Mouse (Mus musculus) hindbrain, embryonic 10.5 days (tissue): ENCODE measurements around the gene Tfeb. TPM values are rescaled to one million over a fixed set of nuclear protein-coding genes. Genes with fewer than 3 reads are reported as not detected.

ENCODE experiments used
- DNase-seq: peaks from one replicate; pipeline ENCODE4 v3.0.0-alpha.2; 2017; ENCODE audit warnings: low spot score
- H3K27ac ChIP-seq: fragments of 300-500 bp; sonication (generic); 2 replicates; pipeline ENCODE4 v1.5.1; 2016; ENCODE audit warnings: mild to moderate bottlenecking, moderate library complexity
- H3K27me3 ChIP-seq: fragments of 300-500 bp; sonication (generic); 2 replicates; pipeline ENCODE4 v1.6.1; 2016; ENCODE audit warnings: mild to moderate bottlenecking; ENCODE audit not compliant: poor library complexity, insufficient read depth, severe bottlenecking
- H3K36me3 ChIP-seq: fragments of 300-500 bp; sonication (generic); 2 replicates; pipeline ENCODE4 v1.6.1; 2016; ENCODE audit warnings: mild to moderate bottlenecking, moderate library complexity
- H3K4me1 ChIP-seq: fragments of 300-500 bp; sonication (generic); replicated peaks from 2 replicates; pipeline ENCODE4 v1.6.1; 2016; ENCODE audit warnings: mild to moderate bottlenecking
- H3K4me3 ChIP-seq: fragments of 300-500 bp; sonication (generic); 2 replicates; pipeline ENCODE4 v1.5.1; 2016; ENCODE audit warnings: mild to moderate bottlenecking, moderate library complexity
- H3K9me3 ChIP-seq: fragments of 300-500 bp; sonication (generic); 2 replicates; pipeline ENCODE4 v1.6.1; 2016; ENCODE audit warnings: mild to moderate bottlenecking, moderate library complexity
- WGBS: fragments of 180-500 bp; shearing (Covaris S2); methylation state at CpG from one replicate; pipeline ENCODE4 v1.1.7; 2016; 5-methylcytosine and 5-hydroxymethylcytosine counted together
- polyA plus RNA-seq: library from polyadenylated mRNA; unstranded; fragments of >200 nt; fragmentation: Nextera tagmentation; extraction: Ambion mirVana; gene quantifications from 2 replicates; pipeline ENCODE4 v1.2.1, GENCODE M21; 2016

Tfeb gene
- polyA plus RNA-seq, 1 experiment from 2014 or later = 3.7 TPM

- Histone ChIP-seq H3K4me3 (no peak overlapping the region), H3K27ac (peak overlapping the region; percentile 77; the same call in 1 of the 2 replicates), H3K9me3 (no peaks in the 10 kb centered on the region), H3K4me1 (peaks cover 58% of the 10 kb centered on the region), H3K27me3 (0 out of 2 replicates have a peak, but pooled peaks cover 4% of the 10 kb centered on the region), H3K36me3 (peaks cover 22% of the 10 kb centered on the region)
- DNase-seq = no peak
- 88% methylated on average over 6 of the region's 6 CpGs for WGBS
Observed at GRCm38 (mm10) chr17:47812200-47812599, 75.4 kb downstream of the Tfeb start.

- H3K4me3 ChIP-seq = no peak overlapping the region
- 58% methylated on average over 5 of the region's 5 CpGs for WGBS
- 0 out of 2 replicates have a peak, but pooled peaks cover 4% of the 10 kb centered on the region for H3K27me3 ChIP-seq
- H3K4me1 ChIP-seq = peaks cover 58% of the 10 kb centered on the region
- peak overlapping the region; percentile 77 for H3K27ac ChIP-seq
- peaks cover 36% of the 10 kb centered on the region for H3K36me3 ChIP-seq
- no peaks in the 10 kb centered on the region for H3K9me3 ChIP-seq
- peak; percentile 29 for DNase-seq
Observed at GRCm38 (mm10) chr17:47813616-47814015, 76.8 kb downstream of the Tfeb start.

GRCm38 (mm10) chr17:47814496-47814895, 77.7 kb downstream of the Tfeb start:
- Histone ChIP-seq H3K9me3 (no peaks in the 10 kb centered on the region), H3K36me3 (peaks cover 45% of the 10 kb centered on the region), H3K4me1 (peaks cover 56% of the 10 kb centered on the region), H3K27me3 (0 out of 2 replicates have a peak, but pooled peaks cover 4% of the 10 kb centered on the region), H3K4me3 (no peak overlapping the region), H3K27ac (peak overlapping the region; percentile 77)
- WGBS = 29% methylated on average over 6 of the region's 6 CpGs
- DNase-seq = peak; percentile 52

GRCm38 (mm10) chr17:47815446-47815845, 78.6 kb downstream of the Tfeb start:
- no peak for DNase-seq
- Histone ChIP-seq H3K36me3 (peaks cover 53% of the 10 kb centered on the region), H3K27me3 (0 out of 2 replicates have a peak, but pooled peaks cover 4% of the 10 kb centered on the region), H3K9me3 (no peaks in the 10 kb centered on the region), H3K27ac (peak overlapping the region; percentile 35; the same call in 1 of the 2 replicates), H3K4me3 (no peak overlapping the region), H3K4me1 (peaks cover 53% of the 10 kb centered on the region)
- 54% methylated on average over 10 of the region's 10 CpGs for WGBS

- no peak for DNase-seq
- H3K27me3 ChIP-seq = 0 out of 2 replicates have a peak, but pooled peaks cover 2% of the 10 kb centered on the region
- peaks cover 51% of the 10 kb centered on the region for H3K4me1 ChIP-seq
- no peaks in the 10 kb centered on the region for H3K9me3 ChIP-seq
- no peak overlapping the region for H3K4me3 ChIP-seq
- H3K27ac ChIP-seq = no peak overlapping the region
- H3K36me3 ChIP-seq = peaks cover 73% of the 10 kb centered on the region
- WGBS = 84% methylated on average over 13 of the region's 13 CpGs
Observed at GRCm38 (mm10) chr17:47818038-47818725, 81.4 kb downstream of the Tfeb start.

GRCm38 (mm10) chr17:47821339-47821738, 84.5 kb downstream of the Tfeb start:
- H3K9me3 ChIP-seq = no peaks in the 10 kb centered on the region
- H3K4me3 ChIP-seq = no peak overlapping the region
- H3K4me1 ChIP-seq = peaks cover 27% of the 10 kb centered on the region
- 75% methylated on average over 8 of the region's 8 CpGs for WGBS
- peaks cover 72% of the 10 kb centered on the region for H3K36me3 ChIP-seq
- no peaks in the 10 kb centered on the region for H3K27me3 ChIP-seq
- H3K27ac ChIP-seq = peak overlapping the region; percentile 66
- no peak for DNase-seq

- peaks cover 64% of the 10 kb centered on the region for H3K27me3 ChIP-seq
- DNase-seq = peak; percentile 69
- peaks cover 5% of the 10 kb centered on the region; the same call in 1 of the 2 replicates for H3K9me3 ChIP-seq
- WGBS = 5% methylated on average over 9 of the region's 9 CpGs
- H3K4me1 ChIP-seq = peaks cover 65% of the 10 kb centered on the region
- peak overlapping the region; percentile 76 for H3K4me3 ChIP-seq
- peaks cover 26% of the 10 kb centered on the region for H3K36me3 ChIP-seq
- H3K27ac ChIP-seq = peak overlapping the region; percentile 92
Observed at GRCm38 (mm10) chr17:47831161-47831560, 94.3 kb downstream of the Tfeb start.

- Histone ChIP-seq H3K27ac (peak overlapping the region; percentile 92), H3K4me1 (peaks cover 65% of the 10 kb centered on the region), H3K9me3 (peaks cover 4% of the 10 kb centered on the region; the same call in 1 of the 2 replicates), H3K36me3 (peaks cover 25% of the 10 kb centered on the region), H3K27me3 (peaks cover 70% of the 10 kb centered on the region), H3K4me3 (peak overlapping the region; percentile 76)
- WGBS = 32% methylated on average over 5 of the region's 5 CpGs
- no peak for DNase-seq
Observed at GRCm38 (mm10) chr17:47831772-47832171, 94.9 kb downstream of the Tfeb start.

GRCm38 (mm10) chr17:47832501-47833028, 95.7 kb downstream of the Tfeb start:
- peak; percentile 56 for DNase-seq
- H3K27me3 ChIP-seq = peaks cover 78% of the 10 kb centered on the region

GRCm38 (mm10) chr17:47833029-47833627, 96.3 kb downstream of the Tfeb start:
- under 1% methylated on average over 44 of the region's 45 CpGs for WGBS
- peaks cover 83% of the 10 kb centered on the region for H3K27me3 ChIP-seq
- DNase-seq = peak; percentile 80
- H3K4me1 ChIP-seq = peaks cover 72% of the 10 kb centered on the region
- H3K27ac ChIP-seq = peak overlapping the region; percentile 92
- H3K4me3 ChIP-seq = peak overlapping the region; percentile 76
- no peaks in the 10 kb centered on the region for H3K9me3 ChIP-seq
- H3K36me3 ChIP-seq = peaks cover 14% of the 10 kb centered on the region; the same call in 1 of the 2 replicates

More at GRCm38 (mm10) chr17:47832501-47833028, 95.7 kb downstream of the Tfeb start:
- H3K4me3 ChIP-seq = peak overlapping the region; percentile 76
- WGBS = 3% methylated on average over 17 of the region's 17 CpGs
- H3K4me1 ChIP-seq = peaks cover 68% of the 10 kb centered on the region
- H3K27ac ChIP-seq = peak overlapping the region; percentile 92
- peaks cover 17% of the 10 kb centered on the region for H3K36me3 ChIP-seq
- no peaks in the 10 kb centered on the region for H3K9me3 ChIP-seq

- under 1% methylated on average over 45 of the region's 45 CpGs for whole genome bisulfite sequencing
- peaks cover 88% of the 10 kb centered on the region for H3K27me3 ChIP-seq
- DNase-seq = peak; percentile 50
- peaks cover 67% of the 10 kb centered on the region for H3K4me1 ChIP-seq
- H3K9me3 ChIP-seq = no peaks in the 10 kb centered on the region
- H3K27ac ChIP-seq = peak overlapping the region; percentile 92
- H3K4me3 ChIP-seq = peak overlapping the region; percentile 76
- peaks cover 12% of the 10 kb centered on the region; the same call in 1 of the 2 replicates for H3K36me3 ChIP-seq
Observed at GRCm38 (mm10) chr17:47833628-47834481, 97.0 kb downstream of the Tfeb start.

- H3K4me3 ChIP-seq = peak within 1 kb of the TSS; percentile 76
- peak within 1 kb of the TSS; percentile 92 for H3K27ac ChIP-seq
- peaks cover 88% of the 10 kb centered on the region for H3K27me3 ChIP-seq
- no peak for DNase-seq
- H3K36me3 ChIP-seq = peaks cover 8% of the 10 kb centered on the region; the same call in 1 of the 2 replicates
- no peaks in the 10 kb centered on the region for H3K9me3 ChIP-seq
- 4% methylated on average over 18 of the region's 18 CpGs for WGBS
- peaks cover 62% of the 10 kb centered on the region for H3K4me1 ChIP-seq
Observed at GRCm38 (mm10) chr17:47834482-47834767, 97.6 kb downstream of the Tfeb start, which contains the start of gene Mdfi. Gene Mdfi, minus strand, starts transcription at chr17:47834691.
